Mouse (Mus musculus): ENCODE measurements at regions not wholly inside any gene's neighbourhood (a gene's known extent, or its start where the extent isn't known, plus 50 kb on each side); places are given as distances from the start of the nearest gene placed in this dataset.

- DNase-seq (ENCODE audit: low spot score): no peak
Measured at GRCm38 (mm10) chr17:88116321-88116720, 51.2 kb upstream of the Fbxo11 start.

DNA sequence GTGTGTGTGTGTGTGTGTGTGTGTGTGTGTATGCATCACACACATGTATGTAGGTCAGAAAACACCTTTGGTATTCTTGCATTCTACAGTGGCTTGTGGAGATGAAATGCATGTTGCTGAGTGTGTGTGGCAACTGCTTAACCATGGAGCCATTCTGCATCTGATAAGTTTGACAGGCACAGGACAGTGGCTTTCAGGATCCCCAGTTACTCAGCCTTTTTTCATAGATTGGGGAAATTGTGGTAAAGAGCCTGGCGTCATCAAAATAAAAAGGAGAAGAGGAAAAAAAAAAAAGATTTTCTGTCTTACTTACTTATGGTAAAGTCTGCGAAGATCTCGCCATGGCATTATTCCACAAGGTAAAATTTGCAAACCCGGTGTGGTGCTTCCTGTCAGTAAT, 53.6 kb upstream of the Fbxo11 start:
- no peak for DNase-seq (ENCODE audit: low spot score)

- no peak for DNase-seq (ENCODE audit: low spot score)
Measured at GRCm38 (mm10) chr17:88123711-88124110, 58.6 kb upstream of the Fbxo11 start.

- DNase-seq (ENCODE audit: low spot score): no peak
Measured at GRCm38 (mm10) chr17:88127126-88127525, 62.0 kb upstream of the Fbxo11 start.

DNA sequence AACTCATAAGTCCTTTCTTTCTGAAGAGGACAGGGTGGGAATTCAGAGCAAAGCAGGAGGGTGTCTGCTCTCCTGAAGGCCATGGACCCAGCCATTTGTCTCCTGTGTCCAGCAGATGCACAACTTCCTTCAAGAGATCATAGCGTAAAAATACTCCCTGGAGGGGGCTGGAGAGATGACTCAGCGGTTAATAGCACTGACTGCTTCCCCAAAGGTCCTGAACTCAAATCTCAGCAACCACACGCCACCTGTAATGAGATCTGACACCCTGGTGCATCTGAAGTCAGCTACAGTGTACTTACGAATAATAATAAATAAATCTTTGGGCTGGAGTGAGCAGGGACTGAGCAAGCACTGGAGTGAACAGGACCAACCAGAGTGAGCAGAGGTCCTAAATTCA, 66.2 kb upstream of the Fbxo11 start:
- no peak for DNase-seq (ENCODE audit: low spot score)

- DNase-seq (ENCODE audit: low spot score): no peak
Measured at GRCm38 (mm10) chr17:88131980-88132379, 66.9 kb upstream of the Fbxo11 start.

DNA sequence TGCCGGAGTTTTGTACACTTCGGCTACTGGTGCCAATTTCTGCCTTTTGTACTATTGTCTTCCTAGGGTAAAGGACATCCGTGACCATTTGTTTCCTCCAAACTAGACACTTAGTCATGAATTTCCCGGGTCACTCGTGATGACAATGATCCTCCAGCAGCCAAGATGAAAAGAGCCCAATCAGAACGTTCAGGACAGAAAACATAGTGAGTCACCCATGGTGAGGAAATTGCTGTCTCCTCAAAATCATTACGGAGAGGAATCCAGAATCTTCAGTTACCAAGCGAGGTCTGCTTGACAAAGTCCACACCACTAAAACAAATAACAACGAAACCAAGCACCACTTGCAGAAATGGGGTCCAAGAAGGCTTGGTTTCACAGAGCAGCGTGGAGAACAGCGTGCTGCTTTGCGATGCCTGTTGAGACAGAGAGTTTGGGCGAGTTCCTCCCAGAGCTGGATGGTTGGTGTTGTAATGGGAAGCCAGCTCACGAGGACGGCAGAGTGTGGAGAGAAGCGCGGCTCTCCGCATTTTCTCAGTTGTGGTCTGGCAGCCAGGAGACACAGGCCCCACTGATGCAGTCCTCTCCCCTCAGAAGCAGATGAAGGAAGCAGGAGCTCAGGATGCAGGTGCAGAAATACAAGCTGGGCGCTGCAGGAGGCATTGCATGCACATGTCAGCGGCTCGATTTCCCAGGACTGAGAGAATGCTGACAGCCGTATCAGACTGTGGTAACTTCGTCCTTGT, 67.7 kb upstream of the Fbxo11 start:
- DNase-seq (ENCODE audit: low spot score): no peak

- no peak for DNase-seq (ENCODE audit: low spot score)
Measured at GRCm38 (mm10) chr17:88134546-88134945, 69.5 kb upstream of the Fbxo11 start.

DNA sequence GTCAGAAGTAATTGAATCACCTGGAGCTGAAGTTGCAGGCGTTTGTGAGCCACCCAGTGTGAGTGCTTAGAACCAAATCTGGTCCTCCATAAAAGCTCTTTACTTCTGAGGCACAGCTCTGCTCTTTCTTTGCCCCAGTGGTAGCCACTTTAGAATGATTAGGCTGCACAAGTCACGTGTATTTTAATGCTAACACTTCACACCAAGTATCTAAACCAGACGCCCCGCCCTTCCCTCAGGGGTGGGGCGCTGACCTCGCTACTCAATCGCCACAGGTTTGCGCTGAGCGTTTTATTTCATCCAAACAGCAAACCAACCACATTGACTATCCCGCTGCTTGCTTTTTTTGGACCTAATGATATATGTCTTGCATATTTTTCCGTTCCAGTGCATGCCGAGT, 76.4 kb upstream of the Fbxo11 start:
- DNase-seq (ENCODE audit: low spot score): no peak

GRCm38 (mm10) chr17:88142003-88142402, 76.9 kb upstream of the Fbxo11 start:
- no peak for DNase-seq (ENCODE audit: low spot score)

DNA sequence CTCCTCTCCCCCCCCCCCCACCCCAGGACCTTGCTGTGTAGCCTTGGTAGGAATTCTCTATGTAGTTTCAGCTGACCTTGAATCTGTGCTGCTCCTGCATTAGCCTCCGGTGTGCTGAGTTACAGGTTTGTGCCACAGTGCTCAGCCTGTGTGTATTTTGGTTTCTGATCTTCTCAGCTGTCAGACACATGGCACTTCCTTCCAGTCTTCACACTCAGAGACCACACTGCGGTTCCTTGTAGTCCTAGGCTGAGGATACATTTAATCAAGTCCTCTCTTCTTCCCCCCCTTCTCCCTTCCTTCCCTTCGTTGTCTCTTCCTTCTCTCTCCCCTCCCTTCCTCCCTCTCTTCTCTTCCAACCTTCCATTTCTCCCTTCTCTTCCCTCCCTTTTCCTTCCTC, 77.7 kb upstream of the Fbxo11 start:
- DNase-seq (ENCODE audit: low spot score): no peak

DNA sequence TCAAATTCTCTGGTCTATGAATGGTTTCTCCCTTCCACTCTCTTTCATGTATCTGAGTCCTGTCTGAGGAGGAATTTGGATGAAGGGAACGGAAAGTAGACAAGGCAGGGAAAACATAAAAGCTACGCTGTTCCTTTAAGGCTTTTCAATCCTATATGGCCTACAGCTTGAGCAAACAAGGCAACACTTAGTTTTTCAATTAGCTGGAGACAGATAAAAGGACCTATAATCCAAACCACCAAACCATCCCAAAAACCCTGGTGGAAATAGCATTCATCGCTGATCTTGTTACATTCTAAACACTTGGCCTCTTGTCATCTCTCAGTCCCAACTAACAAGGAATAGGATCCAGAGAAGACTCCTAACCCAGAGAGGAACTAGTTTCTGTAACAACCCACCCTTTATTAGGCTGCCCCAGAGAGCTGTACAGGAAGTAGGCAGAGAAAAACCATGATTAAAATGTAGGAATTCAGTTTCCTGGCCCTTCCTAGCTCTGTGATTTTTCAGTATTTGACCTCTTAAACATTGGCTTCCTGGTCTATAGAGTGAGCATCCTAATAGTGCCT, 78.4 kb upstream of the Fbxo11 start:
- DNase-seq (ENCODE audit: low spot score): no peak

DNA sequence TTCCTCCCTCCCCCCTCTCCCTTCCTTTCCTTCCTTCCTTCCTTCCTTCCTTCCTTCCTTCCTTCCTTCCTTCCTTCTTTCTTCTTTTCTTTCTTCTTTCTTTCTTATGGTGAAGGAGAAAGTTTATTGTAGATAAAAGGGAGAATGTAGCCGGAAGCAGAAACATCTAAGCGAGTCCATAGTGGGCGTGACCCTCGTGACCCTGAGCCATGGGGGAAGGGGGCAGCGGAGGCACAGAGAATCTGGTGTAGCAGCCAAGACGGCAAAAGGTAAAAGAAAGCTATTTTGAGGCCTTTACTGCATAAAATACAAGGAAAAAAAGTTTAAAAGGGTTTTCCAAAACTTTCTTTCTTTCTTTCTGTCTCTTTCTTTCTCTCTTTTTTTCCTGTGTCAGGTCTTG, 93.5 kb upstream of the Fbxo11 start:
- no peak for DNase-seq (ENCODE audit: low spot score)

DNA sequence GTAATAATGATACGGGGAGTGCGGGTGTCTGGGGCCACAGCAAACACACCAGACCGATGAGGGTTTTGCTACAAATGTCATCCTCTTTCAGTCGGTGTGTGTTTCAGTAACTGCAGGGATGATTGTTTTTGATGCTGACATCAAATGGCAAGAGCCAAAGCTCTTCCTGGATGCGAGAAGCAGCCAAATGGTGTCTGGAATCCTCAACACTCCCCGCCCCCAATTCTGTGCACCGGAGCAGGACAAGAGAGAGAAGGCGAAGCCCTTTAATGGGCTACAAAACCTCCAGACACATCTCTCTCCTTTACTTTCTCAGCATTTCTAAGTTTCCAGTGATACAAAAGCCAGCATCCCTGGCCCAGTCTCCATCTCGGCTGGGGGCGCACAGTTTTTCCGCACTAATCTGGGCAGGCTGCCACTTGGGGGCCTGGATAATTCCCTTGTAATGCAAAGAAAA, 94.1 kb upstream of the Fbxo11 start:
- DNase-seq (ENCODE audit: low spot score): no peak

DNA sequence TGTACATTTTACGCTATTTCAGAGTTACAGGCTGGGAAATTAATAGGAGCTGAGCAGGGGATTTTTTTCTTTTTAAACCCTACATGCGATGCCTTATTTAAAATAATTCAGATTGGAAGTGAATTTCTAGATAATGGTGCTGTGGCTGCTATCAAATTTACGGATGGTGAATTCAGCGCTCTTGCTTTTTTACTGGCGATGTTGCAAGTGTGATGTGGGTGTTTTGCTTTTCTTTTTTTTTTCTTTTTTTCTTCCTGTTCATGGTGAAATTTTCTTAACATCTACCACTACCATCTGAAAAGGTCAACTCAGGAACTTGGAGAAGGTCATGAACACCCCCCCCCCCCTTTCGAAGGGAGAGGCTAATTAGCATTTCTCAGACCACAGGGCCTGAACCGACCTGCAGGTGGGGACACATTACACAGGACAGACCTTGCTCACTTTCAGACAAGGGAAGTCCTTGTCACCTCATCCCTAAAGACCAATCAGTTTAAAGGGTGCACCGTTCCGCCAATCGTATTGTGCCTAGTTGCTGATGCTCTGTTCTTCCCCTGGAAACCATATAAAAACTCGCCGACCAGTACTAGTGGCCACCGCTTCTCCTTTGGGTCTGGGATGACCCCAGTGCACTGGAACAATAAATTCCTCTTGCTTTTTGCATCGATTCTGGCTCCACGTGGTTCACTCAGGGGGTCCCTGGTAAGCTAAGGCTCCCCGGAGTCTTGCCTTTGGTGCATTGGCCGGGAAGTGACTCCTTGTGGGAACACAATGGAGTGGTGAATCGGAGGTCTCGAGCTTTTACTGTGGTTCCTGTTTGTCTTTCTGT, 95.0 kb upstream of the Fbxo11 start:
- DNase-seq (ENCODE audit: low spot score): no peak

GRCm38 (mm10) chr17:88160677-88161001, 95.5 kb upstream of the Fbxo11 start:
- no peak for DNase-seq (ENCODE audit: low spot score)

GRCm38 (mm10) chr17:88161766-88162165, 96.7 kb upstream of the Fbxo11 start:
- DNase-seq (ENCODE audit: low spot score): no peak

- DNase-seq (ENCODE audit: low spot score): no peak
Measured at GRCm38 (mm10) chr17:88164805-88165204, 99.7 kb upstream of the Fbxo11 start.

- DNase-seq (ENCODE audit: low spot score): no peak
Measured at GRCm38 (mm10) chr17:88165811-88166210, 100.7 kb upstream of the Fbxo11 start.

DNA sequence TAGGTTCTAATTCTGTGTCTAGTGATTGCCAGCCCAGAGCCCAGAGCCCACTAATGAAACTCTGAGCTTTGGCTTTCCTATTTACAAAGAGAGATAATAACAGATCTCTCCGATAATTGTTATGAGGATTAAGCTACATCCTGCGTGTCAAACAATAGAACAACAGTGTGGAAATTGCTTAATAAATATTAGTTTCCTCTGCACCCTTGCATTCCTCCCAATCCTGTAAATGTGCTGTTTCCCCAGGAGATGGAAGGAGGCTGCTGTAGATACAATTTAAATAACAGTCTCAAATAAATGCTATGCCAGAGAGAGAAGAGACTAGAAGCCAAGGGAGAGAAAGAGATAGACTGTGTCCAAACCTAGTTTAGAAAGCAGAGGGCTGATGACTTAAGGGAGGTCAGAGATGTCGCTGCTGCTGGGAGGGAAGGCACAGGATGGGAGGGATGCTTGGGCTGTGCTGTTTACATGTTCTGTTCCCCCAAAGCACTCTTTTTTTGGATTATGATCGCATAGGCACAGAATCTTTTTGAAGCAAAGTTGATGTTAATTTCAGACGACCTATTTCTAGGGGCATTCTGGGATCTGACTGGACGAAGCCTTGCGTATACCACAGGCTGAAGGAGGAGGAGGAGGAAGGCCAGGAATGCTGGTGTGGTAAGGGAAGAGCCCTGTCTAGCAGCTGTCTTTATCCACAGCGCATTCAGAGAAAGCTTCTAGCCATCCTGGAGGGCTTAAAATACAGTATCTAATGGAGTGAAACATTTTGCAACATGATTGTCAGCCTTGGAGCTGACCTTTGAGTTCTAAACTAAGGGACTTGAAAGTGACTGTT, 103.4 kb upstream of the Fbxo11 start:
- no peak for DNase-seq (ENCODE audit: low spot score)

DNA sequence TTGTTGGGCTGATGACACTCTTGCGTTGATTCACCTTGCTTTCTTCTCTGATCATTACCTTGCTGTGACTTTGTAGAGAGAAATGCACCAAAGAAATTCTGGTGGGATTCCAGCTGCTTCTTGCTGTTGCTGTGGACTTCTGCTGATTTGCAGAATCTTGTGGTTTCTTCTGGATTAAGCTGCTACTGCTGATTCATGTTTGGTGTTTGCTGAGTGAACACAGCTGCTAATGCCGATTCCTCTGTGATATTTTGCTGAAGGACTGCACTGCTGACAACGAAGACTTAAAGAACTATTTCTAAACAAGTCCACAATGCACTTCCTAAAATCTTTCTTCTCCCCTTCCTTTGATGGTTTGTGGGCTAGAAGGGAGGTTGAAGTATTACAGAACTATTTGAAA, 106.5 kb upstream of the Fbxo11 start:
- DNase-seq (ENCODE audit: low spot score): no peak

- no peak for DNase-seq (ENCODE audit: low spot score)
Measured at GRCm38 (mm10) chr17:88173354-88174032, 108.4 kb upstream of the Fbxo11 start.

All from ovary, adult 18-20 months (tissue).